Mouse (Mus musculus): ENCODE measurements at regions not wholly inside any gene's neighbourhood (a gene's known extent, or its start where the extent isn't known, plus 50 kb on each side); places are given as distances from the start of the nearest gene placed in this dataset.

- no peak for TF ChIP-seq POLR2A (IDR thresholded peaks at IDR 0.05; ENCODE audit: low read depth, low read length)
- no peak for TF ChIP-seq CTCF (IDR thresholded peaks at IDR 0.05; ENCODE audit: extremely low read depth, insufficient read depth, insufficient read length, insufficient replicate concordance)
Measured at GRCm38 (mm10) chr14:46692571-46692970, 67.8 kb upstream of the Cdkn3 start.

All from spleen, adult 2 months (tissue).